Comparison of ENCODE assay signal across 21 mouse cellular contexts in genomic region chr2:120952176-120952938, GRCm38 (mm10). TPM values are rescaled to one million over a fixed set of nuclear protein-coding genes. Genes with fewer than 3 reads are reported as not detected.
DNase-seq lines count a peak whose midpoint lies in the region; ATAC-seq and TF ChIP-seq lines count a peak whose summit lies in the region.
"Had no signal": no experiment of that assay in that cellular context is flagged by ENCODE, and none has a peak within 500 bp of the region (broad histone marks: within the 10 kb centered on the region; RNA-seq: fewer than 3 reads in every experiment).

No protein-coding gene starts in this region.

- no peaks in the 10 kb centered on the region for H3K4me1 ChIP-seq in kidney, postnatal 0 days (replicated peaks; ENCODE audit: insufficient read depth, low read length)
- H3K4me1 ChIP-seq in brown adipose tissue, adult 24 weeks (ENCODE audit: control insufficient read depth, insufficient read depth, insufficient read length, low read length), result no peaks in the 10 kb centered on the region
- no peaks in the 10 kb centered on the region for H3K4me1 ChIP-seq in liver, postnatal 0 days (ENCODE audit: insufficient read depth)
- H3K4me1 ChIP-seq in forebrain, embryonic 10.5 days, result no peaks in the 10 kb centered on the region
- H3K4me1 ChIP-seq: embryonic facial prominence, embryonic 13.5 days; forebrain, embryonic 12.5 days; hindbrain, embryonic 15.5 days; midbrain, embryonic 12.5 days; neural tube, embryonic 13.5 days had no signal

- H3K9ac ChIP-seq in kidney, postnatal 0 days (ENCODE audit: low read depth, low read length), result no peak overlapping the region
- H3K9ac ChIP-seq in liver, postnatal 0 days (replicated peaks), result no peak overlapping the region
- H3K9ac ChIP-seq: embryonic facial prominence, embryonic 13.5 days; forebrain, embryonic 12.5 days; hindbrain, embryonic 15.5 days; midbrain, embryonic 12.5 days; neural tube, embryonic 13.5 days had no signal

- WGBS in kidney, postnatal 0 days, result 45% methylated on average over 2 of the region's 2 CpGs
- WGBS in liver, postnatal 0 days (ENCODE audit: insufficient replicate concordance), result 64% methylated on average over 2 of the region's 2 CpGs
- 87% methylated on average over 2 of the region's 2 CpGs for WGBS in forebrain, embryonic 10.5 days

- peak overlapping the region; percentile 47 for H3K27ac ChIP-seq in kidney, postnatal 0 days
- H3K27ac ChIP-seq in brown adipose tissue, adult 24 weeks (replicated peaks; ENCODE audit: low read depth, low read length), result 0 out of 2 replicates have a peak overlapping the region, but pooled peaks have one; percentile 33
- no peak overlapping the region for H3K27ac ChIP-seq in liver, postnatal 0 days (ENCODE audit: low read depth)
- H3K27ac ChIP-seq in forebrain, embryonic 10.5 days, result no peak overlapping the region
- H3K27ac ChIP-seq: embryonic facial prominence, embryonic 13.5 days; forebrain, embryonic 12.5 days; hindbrain, embryonic 15.5 days; midbrain, embryonic 12.5 days; neural tube, embryonic 13.5 days had no signal

- H3K9me3 ChIP-seq in kidney, postnatal 0 days (replicated peaks; ENCODE audit: low read length), result no peaks in the 10 kb centered on the region
- H3K9me3 ChIP-seq in liver, postnatal 0 days (ENCODE audit: low read length), result no peaks in the 10 kb centered on the region
- no peaks in the 10 kb centered on the region for H3K9me3 ChIP-seq in forebrain, embryonic 10.5 days
- H3K9me3 ChIP-seq: embryonic facial prominence, embryonic 13.5 days; forebrain, embryonic 12.5 days; hindbrain, embryonic 15.5 days; midbrain, embryonic 12.5 days; neural tube, embryonic 13.5 days had no signal

- TF ChIP-seq CTCF in kidney, postnatal 0 days (IDR thresholded peaks at IDR 0.05; ENCODE audit: low read depth), result no peak
- TF ChIP-seq CTCF in liver, postnatal 0 days (IDR thresholded peaks at IDR 0.05; ENCODE audit: low read depth), result no peak

- TF ChIP-seq EP300 in liver, postnatal 0 days (IDR thresholded peaks at IDR 0.05; ENCODE audit: low read depth), result no peak

- H3K4me3 ChIP-seq in kidney, postnatal 0 days (replicated peaks; ENCODE audit: low read depth, low read length), result no peak overlapping the region
- no peak overlapping the region for H3K4me3 ChIP-seq in brown adipose tissue, adult 24 weeks (ENCODE audit: insufficient read depth, low read depth, low read length)
- H3K4me3 ChIP-seq in liver, postnatal 0 days (ENCODE audit: low read depth, low read length), result no peak overlapping the region
- no peak overlapping the region for H3K4me3 ChIP-seq in forebrain, embryonic 10.5 days
- H3K4me3 ChIP-seq: embryonic facial prominence, embryonic 13.5 days; forebrain, embryonic 12.5 days; hindbrain, embryonic 15.5 days; midbrain, embryonic 12.5 days; neural tube, embryonic 13.5 days had no signal

- ATAC-seq in kidney, postnatal 0 days (replicated peaks; ENCODE audit: low FRiP score, low read depth), result peak; percentile 81
- ATAC-seq in liver, postnatal 0 days, result peak; percentile 49; the same call in 1 of the 2 replicates

- H3K4me2 ChIP-seq in kidney, postnatal 0 days (ENCODE audit: low read length), result no peak overlapping the region
- no peak overlapping the region for H3K4me2 ChIP-seq in liver, postnatal 0 days (ENCODE audit: low read depth, low read length)
- H3K4me2 ChIP-seq: embryonic facial prominence, embryonic 13.5 days; forebrain, embryonic 12.5 days; hindbrain, embryonic 15.5 days; midbrain, embryonic 12.5 days; neural tube, embryonic 13.5 days had no signal

- DNase-seq in kidney, postnatal 0 days (ENCODE audit: low spot score), result peak; percentile 18
- DNase-seq in kidney, postnatal 36 days, result no peak
- DNase-seq in ZHBTc4 (ENCODE audit: low read depth, low spot score), result peak; percentile 23
- no peak for DNase-seq in liver, postnatal 0 days
- DNase-seq in left cerebral cortex, postnatal 36 days (ENCODE audit: low spot score in 2 of 2), result no peak
- DNase-seq in forebrain, embryonic 10.5 days (ENCODE audit: extremely low spot score, low spot score), result no peak
- no peak for DNase-seq in T-cell, adult 2 months (ENCODE audit: low spot score)
- DNase-seq: adrenal gland, adult 2 months; cerebellum, adult 11-12 months; gastrocnemius, postnatal 14 days; heart, postnatal 10 days; kidney, adult 2 months; lung, postnatal 4 days; right cerebral cortex, postnatal 14 days; thymus, adult 2 months had no signal

- no peaks in the 10 kb centered on the region for H3K27me3 ChIP-seq in kidney, postnatal 0 days (ENCODE audit: insufficient read depth, low read length)
- H3K27me3 ChIP-seq in liver, postnatal 0 days (ENCODE audit: insufficient read depth, low read length), result no peaks in the 10 kb centered on the region
- H3K27me3 ChIP-seq in forebrain, embryonic 10.5 days (ENCODE audit: poor library complexity, severe bottlenecking), result no peaks in the 10 kb centered on the region
- H3K27me3 ChIP-seq: embryonic facial prominence, embryonic 13.5 days; forebrain, embryonic 12.5 days; hindbrain, embryonic 15.5 days; midbrain, embryonic 12.5 days; neural tube, embryonic 13.5 days had no signal

- H3K36me3 ChIP-seq in kidney, postnatal 0 days (ENCODE audit: insufficient read depth, low read length), result peaks cover 16% of the 10 kb centered on the region; the same call in 1 of the 2 replicates
- H3K36me3 ChIP-seq in liver, postnatal 0 days (replicated peaks; ENCODE audit: insufficient read depth, low read length), result peaks cover 42% of the 10 kb centered on the region
- peaks cover 72% of the 10 kb centered on the region for H3K36me3 ChIP-seq in forebrain, embryonic 10.5 days (replicated peaks)

- intact Hi-C loops in left cerebral cortex, postnatal 36 days (cut with DNase I), result no loop called here

RNA-seq across cellular contexts. Expression of gene Ubr1, which starts 18.2 kb away (rescaled TPM):
- polyA plus RNA-seq in kidney, postnatal 0 days (2015; fragmentation: Nextera tagmentation; extraction: Ambion mirVana), result 16.2 and 18.6 TPM in 2 replicates
- polyA plus RNA-seq in brown adipose tissue, adult 24 weeks (2012; ENCODE audit: insufficient read depth, insufficient read length, missing spikeins), result 10.5 and 12.3 TPM in 2 replicates
- 5.4 and 6.6 TPM in 2 replicates for polyA plus RNA-seq in liver, postnatal 0 days (2015; fragmentation: Nextera tagmentation; extraction: Ambion mirVana)
- 10 to 100 TPM; 35.8 to 49.2 TPM for total RNA-seq in left cerebral cortex, postnatal 36 days (2021)
- 27.0 and 27.7 TPM in 2 replicates for polyA plus RNA-seq in forebrain, embryonic 10.5 days (2016; fragmentation: Nextera tagmentation; extraction: Ambion mirVana)

RNA-seq across cellular contexts. Expression of gene Tmem62, which starts 24.5 kb away (rescaled TPM):
- 6.1 and 6.9 TPM in 2 replicates for polyA plus RNA-seq in kidney, postnatal 0 days (2015; fragmentation: Nextera tagmentation; extraction: Ambion mirVana)
- 4.8 and 5.3 TPM in 2 replicates for polyA plus RNA-seq in brown adipose tissue, adult 24 weeks (2012; ENCODE audit: insufficient read depth, insufficient read length, missing spikeins)
- 2.9 and 3.2 TPM in 2 replicates for polyA plus RNA-seq in liver, postnatal 0 days (2015; fragmentation: Nextera tagmentation; extraction: Ambion mirVana)
- total RNA-seq in left cerebral cortex, postnatal 36 days (2021), result 10 to 100 TPM; 21.9 to 28.2 TPM
- polyA plus RNA-seq in forebrain, embryonic 10.5 days (2016; fragmentation: Nextera tagmentation; extraction: Ambion mirVana), result 2.0 and 3.3 TPM in 2 replicates

RNA-seq across cellular contexts. Expression of gene Ccndbp1, which starts 55.8 kb away (rescaled TPM):
- 53.3 and 54.1 TPM in 2 replicates for polyA plus RNA-seq in kidney, postnatal 0 days (2015; fragmentation: Nextera tagmentation; extraction: Ambion mirVana)
- polyA plus RNA-seq in brown adipose tissue, adult 24 weeks (2012; ENCODE audit: insufficient read depth, insufficient read length, missing spikeins), result 37.4 and 38.1 TPM in 2 replicates
- polyA plus RNA-seq in liver, postnatal 0 days (2015; fragmentation: Nextera tagmentation; extraction: Ambion mirVana), result 36.0 and 37.4 TPM in 2 replicates
- total RNA-seq in left cerebral cortex, postnatal 36 days (2021), result 10 to 100 TPM; 54.9 to 59.4 TPM
- polyA plus RNA-seq in forebrain, embryonic 10.5 days (2016; fragmentation: Nextera tagmentation; extraction: Ambion mirVana), result 31.3 and 32.3 TPM in 2 replicates

Comparison
In these comparisons a context has a peak if more than half of its experiments do, and no peak if none do; other contexts are left out.
1. DNase-seq: peak in kidney, postnatal 0 days (single experiment) and ZHBTc4 (single experiment); none in kidney, postnatal 36 days (0 of 2), liver, postnatal 0 days (single experiment), left cerebral cortex, postnatal 36 days (0 of 2), forebrain, embryonic 10.5 days (single experiment) and T-cell, adult 2 months (single experiment).
2. H3K27ac ChIP-seq: peak in kidney, postnatal 0 days (single experiment) and brown adipose tissue, adult 24 weeks (single experiment); none in liver, postnatal 0 days (single experiment) and forebrain, embryonic 10.5 days (single experiment).